Mouse (Mus musculus) embryonic fibroblast, embryonic 13.5 days (primary cell): Measurements from ENCODE around the gene Elmo1.

Experiments used
- CTCF ChIP-seq: IDR thresholded peaks from 2 replicates; pipeline ENCODE4 v1.5.1; 2011; ENCODE audit warnings: mild to moderate bottlenecking, control low read depth, low read length, moderate library complexity, borderline replicate concordance; ENCODE audit not compliant: insufficient read depth
- POLR2A ChIP-seq: IDR thresholded peaks from 2 replicates; pipeline ENCODE4 v1.6.1; 2011; ENCODE audit warnings: low read depth, mild to moderate bottlenecking, control low read depth, low read length, moderate library complexity

- TF ChIP-seq CTCF (no peak), POLR2A (no peak)
Observed at GRCm38 (mm10) chr13:20474600-20474999, 384.2 kb downstream of the Elmo1 start.
